Mouse (Mus musculus): ENCODE data around the gene Ess2. TPM values are rescaled to one million over a fixed set of nuclear protein-coding genes. Genes with fewer than 3 reads are reported as not detected.

Gene Ess2
- polyA plus RNA-seq, 1 experiment from 2014 or later = 12.5 TPM

DNA sequence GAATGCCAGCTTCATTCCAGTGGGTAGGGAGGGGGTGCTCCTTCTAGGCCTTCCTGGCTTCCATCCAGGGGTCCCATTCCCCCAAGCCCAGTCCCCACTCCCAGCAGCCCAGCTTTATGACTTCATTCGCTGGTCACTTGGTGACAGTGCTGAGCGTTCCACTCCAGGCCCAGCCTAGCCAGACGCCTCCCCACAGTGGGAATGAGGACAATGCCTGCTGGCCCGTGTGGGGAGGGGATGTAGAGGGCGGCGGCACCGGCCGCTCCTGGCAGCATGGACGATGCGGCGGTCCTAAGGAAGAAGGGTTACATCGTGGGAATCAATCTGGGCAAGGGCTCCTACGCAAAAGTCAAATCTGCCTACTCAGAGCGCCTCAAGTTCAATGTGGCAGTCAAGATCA is 12.7 kb downstream of the Ess2 start, which contains the start of the genes Dgcr2 and Tssk2:
Gene Dgcr2 (minus strand): TSS at position 101 of the 400 bp plus-strand sequence.
Gene Tssk2 (plus strand): TSS at position 176 of the 400 bp plus-strand sequence.
- Histone ChIP-seq H3K36me3 (ENCODE audit: control insufficient read depth, insufficient read depth) (peaks cover 38% of the 10 kb centered on the region), H3K9me3 (ENCODE audit: control insufficient read depth) (no peaks in the 10 kb centered on the region), H3K27me3 (replicated peaks; ENCODE audit: control insufficient read depth, insufficient read depth, low read length) (no peaks in the 10 kb centered on the region), H3K9ac (ENCODE audit: low read depth, low read length) (no peak within 1 kb of the TSS), H3K27ac (ENCODE audit: low read depth, low read length) (no peak within 1 kb of the TSS), H3K4me2 (replicated peaks; ENCODE audit: low read depth) (no peak within 1 kb of the TSS), H3K4me1 (replicated peaks; ENCODE audit: control insufficient read depth, insufficient read depth, low read length) (no peaks in the 10 kb centered on the region), H3K4me3 (ENCODE audit: low read depth, low read length) (no peak within 1 kb of the TSS)
- TF ChIP-seq CTCF (IDR thresholded peaks at IDR 0.05; ENCODE audit: low read depth) = no peak
- 89% methylated on average over 14 of the region's 14 CpGs for WGBS
- no peak for ATAC-seq

DNA sequence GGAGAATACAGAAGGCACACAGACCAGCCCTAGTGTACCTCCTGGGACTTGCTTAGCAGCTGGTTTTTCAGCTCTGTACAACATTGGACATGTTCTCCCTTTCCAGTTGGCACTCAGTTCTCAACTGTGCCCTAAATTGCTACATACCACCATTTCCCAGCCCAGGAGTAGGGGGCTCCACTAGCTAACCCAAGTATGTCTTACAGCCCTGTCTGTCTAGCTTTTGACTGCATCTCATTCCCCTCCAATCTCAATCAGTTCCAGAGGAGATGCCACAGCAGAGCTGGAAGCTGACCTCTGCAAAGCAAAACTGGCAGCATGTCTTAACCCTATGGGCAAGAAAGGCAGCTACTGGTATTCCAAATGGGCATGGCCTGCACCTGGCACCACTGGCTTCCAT is 15.1 kb downstream of the Ess2 start:
- no peak overlapping the region for H3K9ac ChIP-seq (ENCODE audit: low read depth, low read length)
- H3K36me3 ChIP-seq (ENCODE audit: control insufficient read depth, insufficient read depth) = peaks cover 15% of the 10 kb centered on the region

DNA sequence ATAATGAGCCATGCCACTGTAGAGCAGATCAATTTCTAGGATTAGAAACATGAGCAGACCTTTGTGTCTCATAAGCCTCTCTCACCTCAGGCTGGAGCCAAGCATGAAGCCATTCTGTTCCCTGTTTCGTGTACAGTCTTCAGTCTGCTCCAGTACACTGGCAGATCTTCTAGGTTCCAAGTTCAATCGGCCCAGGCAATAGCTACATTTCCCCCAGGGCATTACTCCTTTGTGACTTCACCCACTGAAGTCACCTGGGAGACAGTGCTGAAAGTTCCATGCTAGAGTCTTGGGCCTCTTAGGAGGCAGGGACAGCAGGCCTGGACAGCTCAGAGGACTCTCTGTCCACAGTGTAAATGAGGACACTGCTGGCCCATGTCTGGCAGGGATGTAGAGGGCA is 17.2 kb downstream of the Ess2 start, which contains the start of gene Tssk1:
Gene Tssk1 (plus strand): TSS at position 301 of the 400 bp plus-strand sequence.
- Histone ChIP-seq H3K4me2 (replicated peaks; ENCODE audit: low read depth) (no peak within 1 kb of the TSS), H3K9me3 (ENCODE audit: control insufficient read depth) (no peaks in the 10 kb centered on the region), H3K9ac (ENCODE audit: low read depth, low read length) (no peak within 1 kb of the TSS), H3K36me3 (ENCODE audit: control insufficient read depth, insufficient read depth) (0 out of 2 replicates have a peak, but pooled peaks cover 3% of the 10 kb centered on the region), H3K4me1 (replicated peaks; ENCODE audit: control insufficient read depth, insufficient read depth, low read length) (peaks cover 8% of the 10 kb centered on the region), H3K27me3 (replicated peaks; ENCODE audit: control insufficient read depth, insufficient read depth, low read length) (no peaks in the 10 kb centered on the region), H3K27ac (ENCODE audit: low read depth, low read length) (no peak within 1 kb of the TSS), H3K4me3 (ENCODE audit: low read depth, low read length) (no peak within 1 kb of the TSS)
- ATAC-seq = no peak
- TF ChIP-seq CTCF (IDR thresholded peaks at IDR 0.05; ENCODE audit: low read depth) = no peak
- 86% methylated on average over 2 of the region's 2 CpGs for WGBS

More for the DNA sequence above, 15.1 kb downstream of the Ess2 start:
- no peak for TF ChIP-seq CTCF (IDR thresholded peaks at IDR 0.05; ENCODE audit: low read depth)
- peaks cover 4% of the 10 kb centered on the region; the same call in 1 of the 2 replicates for H3K4me1 ChIP-seq (replicated peaks; ENCODE audit: control insufficient read depth, insufficient read depth, low read length)
- no peaks in the 10 kb centered on the region for H3K27me3 ChIP-seq (replicated peaks; ENCODE audit: control insufficient read depth, insufficient read depth, low read length)
- no peak overlapping the region for H3K4me2 ChIP-seq (replicated peaks; ENCODE audit: low read depth)
- no peak overlapping the region for H3K27ac ChIP-seq (ENCODE audit: low read depth, low read length)
- no peaks in the 10 kb centered on the region for H3K9me3 ChIP-seq (ENCODE audit: control insufficient read depth)
- ATAC-seq = no peak
- no peak overlapping the region for H3K4me3 ChIP-seq (ENCODE audit: low read depth, low read length)

DNA sequence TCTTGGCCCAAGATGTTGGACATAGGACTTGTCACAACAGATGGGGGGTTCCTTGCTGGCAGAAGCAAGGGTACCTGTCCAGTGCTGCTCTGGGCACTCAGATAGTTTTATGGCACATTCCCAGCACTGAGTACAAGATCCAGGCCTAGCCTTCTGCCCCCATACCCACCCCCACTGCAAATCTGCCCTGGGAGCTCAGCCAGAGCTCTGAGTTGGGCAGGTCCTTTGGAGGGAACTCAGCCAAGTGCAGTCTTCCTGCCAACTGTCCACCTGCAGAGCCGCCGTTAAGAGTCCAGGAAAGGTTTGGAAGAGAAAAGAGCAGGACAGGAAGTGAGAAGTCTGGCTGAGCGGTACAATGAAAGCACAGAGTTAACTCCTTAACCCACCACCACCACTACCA is 18.5 kb downstream of the Ess2 start:
- Histone ChIP-seq H3K27ac (ENCODE audit: low read depth, low read length) (no peak overlapping the region), H3K4me2 (replicated peaks; ENCODE audit: low read depth) (no peak overlapping the region), H3K27me3 (replicated peaks; ENCODE audit: control insufficient read depth, insufficient read depth, low read length) (no peaks in the 10 kb centered on the region), H3K4me1 (replicated peaks; ENCODE audit: control insufficient read depth, insufficient read depth, low read length) (peaks cover 8% of the 10 kb centered on the region), H3K9me3 (ENCODE audit: control insufficient read depth) (no peaks in the 10 kb centered on the region), H3K9ac (ENCODE audit: low read depth, low read length) (no peak overlapping the region), H3K36me3 (ENCODE audit: control insufficient read depth, insufficient read depth) (no peaks in the 10 kb centered on the region), H3K4me3 (ENCODE audit: low read depth, low read length) (no peak overlapping the region)
- no peak for ATAC-seq
- no peak for TF ChIP-seq CTCF (IDR thresholded peaks at IDR 0.05; ENCODE audit: low read depth)
- WGBS = 59% methylated on average over 3 of the region's 3 CpGs

DNA sequence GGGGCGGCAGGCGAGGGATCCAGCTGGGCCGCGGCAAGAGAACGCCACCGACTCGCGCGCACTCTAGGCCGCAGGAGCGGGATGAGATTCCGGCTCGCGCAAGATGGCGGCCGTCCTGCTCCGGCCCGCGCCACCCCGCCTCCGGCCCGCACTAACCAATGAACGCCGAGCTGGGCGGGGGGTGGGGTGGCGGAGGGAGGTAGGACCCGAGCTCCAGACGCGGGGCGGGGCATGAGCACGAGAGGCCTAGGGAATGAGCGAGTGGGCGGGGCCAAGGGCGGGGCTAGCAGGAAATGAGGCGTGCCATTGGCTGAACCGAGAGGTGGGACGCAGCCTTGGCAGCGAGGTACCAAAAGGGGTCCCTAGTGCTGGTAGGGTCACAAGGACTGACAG is 19.6 kb downstream of the Ess2 start, which contains the start of gene Gm20518:
Gene Gm20518 (minus strand): TSS at position 105 of the 393 bp plus-strand sequence.
- TF ChIP-seq CTCF (IDR thresholded peaks at IDR 0.05; ENCODE audit: low read depth) = no peak
- Histone ChIP-seq H3K4me2 (replicated peaks; ENCODE audit: low read depth) (peak within 1 kb of the TSS; percentile 74), H3K27ac (ENCODE audit: low read depth, low read length) (peak within 1 kb of the TSS; percentile 92), H3K36me3 (ENCODE audit: control insufficient read depth, insufficient read depth) (no peaks in the 10 kb centered on the region), H3K4me1 (replicated peaks; ENCODE audit: control insufficient read depth, insufficient read depth, low read length) (peaks cover 8% of the 10 kb centered on the region), H3K9me3 (ENCODE audit: control insufficient read depth) (no peaks in the 10 kb centered on the region), H3K4me3 (ENCODE audit: low read depth, low read length) (peak within 1 kb of the TSS; percentile 62), H3K9ac (ENCODE audit: low read depth, low read length) (peak within 1 kb of the TSS; percentile 78), H3K27me3 (replicated peaks; ENCODE audit: control insufficient read depth, insufficient read depth, low read length) (no peaks in the 10 kb centered on the region)
- ATAC-seq = peak; percentile 98
- WGBS = 0% methylated on average over 37 of the region's 38 CpGs

DNA sequence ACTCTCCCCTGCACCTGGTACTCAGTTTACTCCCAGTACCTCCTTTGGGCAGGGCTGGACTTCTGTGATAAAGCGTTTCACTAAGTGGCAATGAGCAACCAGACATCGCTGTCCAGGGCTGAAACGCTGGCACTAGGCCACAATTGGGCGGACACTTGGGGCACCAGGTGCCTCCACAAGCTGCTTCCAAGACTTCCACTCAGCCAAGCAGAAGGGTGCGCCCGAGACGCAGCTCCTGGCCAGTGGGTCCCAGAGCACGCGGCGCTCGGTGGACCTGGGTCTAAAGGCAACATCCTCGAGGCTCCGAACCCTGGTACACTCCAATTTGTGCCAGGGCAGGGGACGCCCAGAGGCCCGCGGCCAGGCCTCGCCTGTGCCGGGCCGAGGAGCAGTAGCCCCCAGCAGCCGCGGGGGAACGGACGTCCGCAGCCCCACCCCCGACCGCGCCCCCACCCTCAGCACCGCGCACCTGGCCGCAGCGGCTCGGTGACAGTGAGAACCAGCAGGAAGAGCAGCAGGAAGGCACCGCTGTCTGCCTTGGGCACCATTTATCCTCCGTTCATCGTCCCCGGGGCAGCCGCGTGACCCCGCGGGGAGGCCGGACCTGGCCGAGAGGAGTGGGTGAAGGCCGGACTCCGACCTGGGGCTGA is 20.1 kb downstream of the Ess2 start:
- H3K27me3 ChIP-seq (replicated peaks; ENCODE audit: control insufficient read depth, insufficient read depth, low read length) = no peaks in the 10 kb centered on the region
- WGBS = 0% methylated on average over 44 of the region's 44 CpGs
- peak overlapping the region; percentile 78 for H3K9ac ChIP-seq (ENCODE audit: low read depth, low read length)
- H3K36me3 ChIP-seq (ENCODE audit: control insufficient read depth, insufficient read depth) = no peaks in the 10 kb centered on the region
- H3K27ac ChIP-seq (ENCODE audit: low read depth, low read length) = peak overlapping the region; percentile 92
- peaks cover 8% of the 10 kb centered on the region for H3K4me1 ChIP-seq (replicated peaks; ENCODE audit: control insufficient read depth, insufficient read depth, low read length)
- peak; percentile 77 for ATAC-seq
- no peak for TF ChIP-seq CTCF (IDR thresholded peaks at IDR 0.05; ENCODE audit: low read depth)
- H3K4me3 ChIP-seq (ENCODE audit: low read depth, low read length) = peak overlapping the region; percentile 62
- H3K4me2 ChIP-seq (replicated peaks; ENCODE audit: low read depth) = peak overlapping the region; percentile 74
- H3K9me3 ChIP-seq (ENCODE audit: control insufficient read depth) = no peaks in the 10 kb centered on the region
